Mouse (Mus musculus) adrenal gland, adult 18-20 months (tissue): Measurements from ENCODE around the gene Il1rapl2. TPM values are rescaled to one million over a fixed set of nuclear protein-coding genes. Genes with fewer than 3 reads are reported as not detected.

Source experiments
- DNase-seq, 2 experiments: peaks; one replicate each; pipeline ENCODE4 v3.0.0; 2021 to 2022; ENCODE audit warnings: low spot score in 2 of 2
- long read RNA-seq, 2 experiments: library from polyadenylated mRNA; stranded (forward); transcript quantifications; one replicate each; pipeline ENCODE4 v2.0.0; 2021
- total RNA-seq, 2 experiments: library from RNA; stranded (reverse); gene quantifications; 1 replicate in 1 of 2; 2 replicates in 1 of 2; pipeline ENCODE4 v1.2.3; 2021

Il1rapl2 gene
- total RNA-seq, result 1 to 10 TPM in 1 of 2 experiments, under 1 TPM in 1; 0.42 to 2.4 TPM
- long read RNA-seq, experiment 1, result 0 reads
- long read RNA-seq, experiment 2, partial matches to known transcripts, result 1 of 2 reads
- long read RNA-seq, experiment 2, other reads (novel, unspliced or antisense), result 1 of 2 reads

DNA sequence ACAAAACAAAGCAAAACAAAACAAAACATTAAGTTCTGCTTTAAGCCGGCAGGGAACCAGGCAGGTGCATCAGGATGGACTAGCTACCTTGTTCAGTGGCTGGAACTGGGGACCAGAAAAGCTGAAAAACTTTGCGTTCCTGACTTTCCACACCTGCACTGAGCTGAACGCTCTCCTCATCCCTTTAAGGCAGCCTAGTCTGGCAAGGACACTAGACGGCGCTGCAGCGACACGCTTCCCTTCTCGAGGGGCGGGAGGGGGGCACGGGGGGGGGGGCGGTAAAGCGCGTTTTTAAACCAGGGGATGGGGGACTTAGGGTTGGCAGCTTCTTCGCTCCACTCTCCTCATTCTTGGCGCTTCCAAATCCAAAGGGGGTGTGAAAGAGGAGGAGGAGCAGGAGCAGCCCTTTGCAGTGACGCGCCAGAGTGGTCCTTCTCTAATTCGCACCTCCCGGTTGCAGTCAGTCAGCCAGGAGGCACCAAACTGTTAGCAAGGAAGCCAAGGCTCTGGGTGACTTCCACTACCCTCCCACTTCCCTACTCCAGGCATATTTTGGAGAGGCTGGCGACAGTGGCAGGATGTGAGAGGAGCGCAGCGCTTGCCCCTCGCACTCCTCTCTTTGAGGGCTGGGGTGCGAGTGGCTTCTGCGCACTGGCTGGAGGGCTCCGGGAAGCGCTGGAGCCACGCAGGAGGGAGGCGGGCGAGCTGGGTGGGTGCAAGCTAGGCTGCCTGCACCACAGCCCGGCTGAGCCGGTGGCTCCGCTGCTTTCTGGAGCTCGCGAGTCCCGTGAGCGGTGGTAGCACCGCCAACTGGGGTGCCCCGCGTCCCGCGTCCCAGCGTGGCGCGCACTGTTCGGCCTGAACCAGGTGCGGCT, at the start of gene Il1rapl2:
Gene Il1rapl2 (plus strand): TSS at position 288 of the 875 bp plus-strand sequence.
- no peak for DNase-seq

DNA sequence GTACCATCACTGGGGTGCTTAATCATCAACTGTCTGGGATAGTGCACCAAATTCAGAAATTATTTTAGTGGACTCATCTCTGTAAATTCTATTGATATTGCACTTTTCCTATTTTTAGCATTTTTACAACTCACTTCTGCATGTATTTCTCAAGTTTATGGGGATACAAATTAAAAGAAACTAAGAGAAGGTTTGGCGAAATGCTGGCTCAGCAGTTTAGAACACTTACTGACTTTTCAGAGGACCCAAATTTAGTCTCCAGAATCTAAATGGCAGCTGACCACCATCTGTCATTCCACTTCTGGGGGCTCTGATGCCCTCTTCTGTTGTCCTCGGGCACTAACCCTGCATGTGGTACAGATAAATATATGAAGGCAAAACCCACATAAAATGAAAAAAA, 22.1 kb upstream of the Il1rapl2 start:
- DNase-seq, result no peak

DNA sequence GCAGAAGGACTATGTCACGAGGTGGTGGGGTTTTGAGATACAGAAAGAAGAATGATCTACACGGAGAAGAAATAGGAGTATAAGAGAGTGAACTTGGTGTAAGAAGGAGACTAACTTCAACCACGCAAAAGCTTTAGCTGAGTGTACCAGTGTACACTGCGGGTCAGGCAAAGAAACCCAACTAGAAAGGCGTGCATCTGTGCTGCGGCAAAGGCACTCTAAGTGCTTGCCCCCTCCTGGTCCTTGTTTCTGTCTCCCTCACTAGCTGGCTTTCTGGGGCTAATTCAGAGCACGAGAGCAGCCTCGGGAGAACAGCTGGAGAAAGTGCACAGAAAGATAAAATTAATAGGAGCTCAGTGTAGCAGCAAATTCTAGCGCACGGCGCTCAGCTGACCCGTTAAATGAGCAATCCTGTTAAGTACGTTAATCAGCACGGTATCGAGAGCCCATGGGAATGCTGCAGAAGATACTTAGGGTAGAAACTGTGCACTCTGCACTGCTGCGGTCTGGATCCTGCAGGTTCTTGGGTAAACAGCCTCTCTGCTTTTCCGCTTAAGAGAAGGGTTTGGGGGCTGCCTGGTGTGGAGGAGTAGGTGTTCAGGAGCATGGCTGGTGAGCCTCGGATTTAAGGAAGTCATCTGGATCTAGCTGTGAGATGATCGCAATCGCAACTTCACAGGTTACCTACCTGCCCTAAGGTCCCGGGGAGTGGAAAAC, 778 bp upstream of the Il1rapl2 start:
- DNase-seq, result no peak

DNA sequence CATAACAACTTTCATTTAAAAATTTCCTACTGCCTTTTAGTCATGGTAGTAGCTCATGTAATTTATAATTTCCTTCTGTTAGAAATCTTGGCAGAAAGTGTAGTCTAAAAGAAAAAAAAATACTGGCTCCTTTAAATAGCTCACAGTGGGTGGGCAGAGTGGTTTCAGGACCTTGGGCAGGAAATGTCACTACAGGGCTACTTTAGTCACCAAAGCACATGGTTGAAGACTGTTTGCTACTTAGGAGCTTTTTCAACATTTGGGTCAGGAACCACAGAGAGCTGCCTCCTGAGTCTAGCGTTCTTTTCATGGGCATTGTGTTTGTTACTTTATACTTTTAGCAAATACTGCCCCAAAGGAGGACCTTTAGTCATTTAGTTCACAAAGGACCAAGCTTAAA, 12.2 kb downstream of the Il1rapl2 start:
- no peak for DNase-seq

DNA sequence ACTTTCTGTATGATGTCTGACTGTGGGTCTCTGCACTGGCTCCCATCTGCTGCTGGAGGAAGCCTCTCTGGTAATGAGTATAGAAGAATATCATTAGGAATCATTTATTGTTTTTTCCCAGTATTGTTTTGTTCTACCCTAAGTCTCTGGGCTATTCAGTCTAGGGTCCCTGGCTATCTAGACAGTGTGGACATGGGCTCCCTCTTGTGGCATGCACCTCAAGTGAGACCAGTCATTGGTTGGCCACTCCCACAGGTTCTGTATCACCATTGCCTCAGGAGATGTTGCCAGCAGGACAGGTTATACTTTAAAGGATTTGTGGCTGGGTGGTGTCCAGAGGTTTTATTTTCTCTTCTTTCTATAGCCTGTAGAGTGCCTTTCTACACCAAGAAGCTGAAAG, 50.3 kb downstream of the Il1rapl2 start:
- DNase-seq, result peak in 1 of 2 experiments; percentile 24

DNA sequence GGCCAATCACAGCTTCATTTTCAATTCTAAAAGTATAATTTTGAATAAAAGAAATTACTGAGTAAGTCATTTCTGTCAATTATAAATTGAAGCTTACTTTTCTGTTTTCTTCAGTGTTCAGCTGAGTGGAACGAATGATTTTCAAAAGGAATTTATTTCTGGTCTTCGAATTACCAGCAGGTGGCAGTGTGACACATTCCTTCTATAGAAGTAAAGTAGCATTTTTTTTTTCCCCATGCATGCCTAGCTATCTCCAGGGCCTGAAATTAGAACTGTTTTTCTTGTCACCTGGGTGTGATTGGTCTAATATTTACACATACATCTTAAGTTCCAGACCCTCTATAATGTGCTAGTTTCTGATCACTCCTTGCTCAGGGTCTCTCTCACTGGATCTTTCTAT, 96.6 kb downstream of the Il1rapl2 start:
- DNase-seq, result no peak

DNA sequence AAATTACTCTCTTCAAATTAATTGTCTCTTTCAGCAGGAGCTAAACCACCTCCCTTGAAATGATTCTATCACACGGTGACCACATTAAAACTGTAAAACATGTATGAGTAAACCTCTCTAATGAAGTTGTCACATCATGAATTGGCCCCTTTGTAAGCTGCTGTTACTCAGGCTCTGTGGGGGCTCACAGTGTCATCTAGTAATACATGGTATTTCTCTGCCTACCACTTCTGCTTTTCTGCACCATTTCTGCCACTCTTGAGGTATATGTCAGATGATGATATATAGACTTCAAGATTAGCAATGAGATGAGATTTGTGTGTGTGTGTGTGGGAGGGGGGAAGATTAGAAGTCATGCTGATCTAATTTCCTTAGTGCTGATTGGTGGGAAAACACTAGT, 117.6 kb downstream of the Il1rapl2 start:
- DNase-seq, result no peak

DNA sequence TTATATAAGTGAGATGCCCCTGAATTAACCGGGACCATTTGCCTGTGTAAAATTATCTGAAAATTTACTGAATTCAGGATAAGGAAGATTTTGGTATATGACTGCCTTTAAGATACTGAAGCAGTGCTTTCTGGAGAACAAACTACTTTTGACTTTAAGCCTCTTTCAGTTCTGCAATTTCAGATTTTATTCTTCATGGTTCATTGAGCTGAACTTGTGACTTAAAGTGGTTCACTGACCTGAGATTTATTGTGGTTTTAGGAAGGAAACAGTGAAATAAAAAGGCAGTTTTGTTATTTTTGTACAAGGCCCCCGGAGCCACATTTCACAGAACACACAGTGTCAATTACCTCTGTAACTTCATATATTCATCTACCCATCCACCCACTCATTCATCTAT, 129.6 kb downstream of the Il1rapl2 start:
- no peak for DNase-seq

DNA sequence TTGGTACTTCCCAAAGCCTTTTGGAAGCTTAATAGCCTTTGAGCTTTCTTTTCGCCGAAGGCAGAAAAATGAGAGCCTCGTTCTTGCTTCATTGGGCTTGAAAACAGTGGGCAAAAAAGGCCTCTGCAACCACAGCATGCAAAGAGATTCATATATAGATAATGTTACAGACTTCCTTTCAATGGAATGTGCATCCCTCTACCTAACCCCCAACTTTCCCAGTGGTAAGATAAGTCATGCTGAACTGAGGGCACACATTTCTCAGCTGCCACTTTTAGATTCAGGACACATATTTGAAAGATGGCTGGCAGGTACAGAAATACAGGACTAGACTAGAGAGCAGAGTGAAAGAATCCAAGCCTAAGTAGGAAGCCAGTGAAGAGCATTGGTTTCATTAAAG, 185.1 kb downstream of the Il1rapl2 start:
- no peak for DNase-seq

DNA sequence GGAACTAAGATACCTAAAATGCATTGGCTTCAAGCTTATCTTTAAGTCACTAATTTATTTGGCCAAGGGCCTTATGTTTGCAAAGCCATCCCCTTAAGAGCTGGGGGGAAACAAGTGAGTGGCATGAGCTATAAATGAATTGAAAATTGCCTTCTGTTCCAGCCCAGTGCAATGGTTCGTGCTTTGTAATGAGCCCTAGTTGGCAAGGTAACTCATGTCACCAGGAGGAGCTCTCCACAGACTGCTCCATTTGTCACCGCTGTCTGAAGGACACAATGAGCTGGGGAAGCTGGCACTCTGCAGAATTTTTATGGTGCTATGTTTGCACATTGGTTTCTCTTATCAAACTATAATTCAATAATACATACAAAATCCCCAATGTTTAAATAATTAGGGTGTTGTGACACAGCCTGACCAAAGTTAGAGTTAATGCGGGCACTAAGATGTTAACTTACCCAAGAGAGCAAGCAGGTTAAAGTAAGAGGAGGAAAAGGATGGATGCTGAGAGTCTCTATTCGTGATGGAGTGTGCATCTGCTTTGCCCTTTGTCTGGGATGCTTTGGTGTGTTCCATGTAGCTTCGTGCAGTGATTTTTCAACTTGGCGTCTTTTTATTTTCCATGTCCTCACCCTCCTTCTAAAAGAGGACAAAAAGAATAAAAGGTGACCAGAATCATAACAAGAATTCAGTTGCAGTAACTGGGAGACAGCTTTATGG, 235.2 kb downstream of the Il1rapl2 start:
- DNase-seq, result no peak

DNA sequence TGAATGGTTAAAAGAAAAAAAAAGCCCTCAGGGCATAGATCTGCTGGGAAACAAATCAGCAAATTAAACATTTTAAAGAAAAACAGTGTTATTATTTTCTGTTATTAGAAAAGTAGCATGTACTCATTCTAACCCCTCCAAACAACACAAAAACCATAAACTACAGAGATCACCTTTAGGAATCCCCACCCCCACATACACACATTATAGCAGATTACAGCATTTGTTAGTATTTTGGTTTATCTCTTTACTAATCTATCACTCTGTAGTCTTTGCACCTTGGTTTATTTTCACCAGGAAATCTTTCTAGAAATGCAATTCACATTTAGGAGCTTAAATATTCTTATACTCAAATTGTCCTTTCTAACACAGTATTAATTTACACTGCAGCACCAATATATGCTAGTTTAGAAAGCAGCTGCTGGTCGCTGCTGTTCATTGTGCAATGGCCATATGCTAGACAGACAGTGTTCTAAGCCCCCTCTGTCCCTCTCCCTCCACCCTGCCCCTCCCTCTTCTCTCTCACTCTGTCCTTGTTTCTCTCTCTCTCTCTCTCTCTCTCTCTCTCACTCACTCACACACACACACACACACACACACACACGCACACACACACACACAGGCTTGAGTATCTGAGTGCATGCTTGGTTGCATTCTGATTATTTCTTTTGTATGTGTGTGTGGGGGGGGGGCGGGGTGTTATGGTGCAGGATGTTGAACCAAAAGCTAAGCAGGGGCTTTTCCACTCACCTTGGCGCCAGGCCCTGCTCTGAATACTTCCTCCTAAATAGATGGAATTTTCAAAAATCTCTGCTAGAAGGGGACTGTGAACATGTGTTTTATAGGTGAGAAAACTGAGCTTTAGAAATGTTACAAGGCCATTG, 236.1 kb downstream of the Il1rapl2 start:
- no peak for DNase-seq

DNA sequence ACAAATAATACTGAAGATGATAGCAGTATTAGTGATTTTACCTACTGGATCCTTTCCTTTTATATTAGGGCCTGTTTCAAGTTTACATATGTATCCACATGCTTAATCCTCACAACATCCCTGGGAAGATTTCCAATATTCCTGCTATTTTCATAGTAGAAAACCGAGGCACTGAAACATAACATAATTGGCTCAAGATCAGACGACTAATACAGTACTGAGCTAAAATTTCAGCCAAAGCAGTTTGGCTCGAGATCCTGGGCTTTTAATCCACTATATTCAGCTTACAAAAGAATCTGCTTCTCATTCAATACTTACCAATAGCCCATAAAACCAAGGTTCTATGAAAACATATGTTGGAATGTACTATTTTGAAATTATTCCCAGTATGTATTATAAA, 239.1 kb downstream of the Il1rapl2 start:
- no peak for DNase-seq

DNA sequence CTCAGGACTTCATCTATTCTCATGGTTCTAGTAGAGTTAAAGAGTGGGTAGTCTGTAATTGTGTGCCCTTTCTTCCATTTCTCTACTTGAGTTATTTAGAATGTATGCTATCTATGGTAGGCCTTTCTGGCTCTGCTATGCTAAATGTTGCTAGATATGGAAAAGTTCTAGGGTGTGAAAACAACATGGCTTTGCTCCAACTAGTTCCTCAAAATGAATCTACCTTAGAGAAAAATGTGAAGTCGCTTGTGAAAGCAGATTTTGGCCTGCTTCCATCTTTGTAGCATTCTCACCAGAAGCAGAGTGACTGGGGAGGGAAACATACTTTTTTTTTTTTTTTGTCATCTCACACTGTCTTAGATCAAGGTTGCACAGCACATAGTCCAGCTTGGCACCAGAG, 241.7 kb downstream of the Il1rapl2 start:
- DNase-seq, result no peak

DNA sequence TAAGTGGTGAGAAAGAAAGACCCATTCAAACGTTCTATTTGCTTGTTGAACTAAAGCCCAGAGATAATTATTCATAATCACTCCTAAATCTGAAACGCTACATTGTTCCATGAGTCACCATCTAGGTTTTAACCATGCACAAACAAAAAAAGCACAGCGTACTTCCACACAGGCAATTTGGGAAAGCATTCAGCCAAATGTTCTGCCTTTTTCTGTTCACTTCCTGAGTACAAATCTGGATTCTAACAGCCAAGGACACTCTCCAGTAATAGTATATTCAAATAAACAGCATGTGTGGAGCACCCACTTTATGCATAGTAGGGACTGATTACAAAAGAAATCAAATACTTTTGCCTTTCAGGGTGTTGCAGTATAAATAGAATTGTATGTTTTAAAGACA, 278.5 kb downstream of the Il1rapl2 start:
- DNase-seq, result no peak

DNA sequence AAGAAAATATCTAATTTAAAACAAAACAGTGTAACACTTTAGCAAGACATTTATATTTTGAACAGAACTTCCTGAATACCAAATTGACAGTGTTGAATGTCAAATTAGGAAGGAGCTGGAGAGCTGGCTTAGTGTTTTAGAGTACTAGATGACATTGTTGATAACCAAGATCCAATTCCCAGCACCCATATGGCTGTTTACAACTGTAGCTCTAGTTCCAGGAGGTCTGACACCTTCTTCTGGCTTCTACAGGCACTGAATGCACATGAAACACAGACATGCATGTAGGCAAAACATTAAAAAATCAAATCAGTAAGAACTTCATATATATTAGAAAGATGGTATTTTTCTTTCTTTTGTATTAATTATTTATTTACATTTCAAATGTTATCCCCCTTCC, 353.1 kb downstream of the Il1rapl2 start:
- DNase-seq, result no peak

DNA sequence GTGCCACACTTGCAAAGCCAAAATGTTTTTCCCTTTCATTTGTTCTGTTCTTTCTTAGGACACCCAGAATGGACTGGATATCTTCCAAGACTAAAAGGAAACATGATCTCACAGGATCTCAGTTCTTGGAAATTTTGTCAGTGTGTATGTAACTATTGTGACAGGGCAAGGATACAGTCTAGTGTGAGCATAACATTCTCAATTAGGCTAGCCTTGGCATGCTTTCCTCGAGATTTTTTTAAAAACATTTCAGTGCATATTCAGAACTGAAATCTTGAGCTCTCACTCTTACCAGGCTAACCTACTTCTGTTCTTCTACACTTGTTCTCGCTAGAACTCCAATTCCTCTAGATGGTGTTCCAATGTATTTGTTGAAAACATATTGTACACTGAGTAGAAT, 356.4 kb downstream of the Il1rapl2 start:
- DNase-seq, result no peak

DNA sequence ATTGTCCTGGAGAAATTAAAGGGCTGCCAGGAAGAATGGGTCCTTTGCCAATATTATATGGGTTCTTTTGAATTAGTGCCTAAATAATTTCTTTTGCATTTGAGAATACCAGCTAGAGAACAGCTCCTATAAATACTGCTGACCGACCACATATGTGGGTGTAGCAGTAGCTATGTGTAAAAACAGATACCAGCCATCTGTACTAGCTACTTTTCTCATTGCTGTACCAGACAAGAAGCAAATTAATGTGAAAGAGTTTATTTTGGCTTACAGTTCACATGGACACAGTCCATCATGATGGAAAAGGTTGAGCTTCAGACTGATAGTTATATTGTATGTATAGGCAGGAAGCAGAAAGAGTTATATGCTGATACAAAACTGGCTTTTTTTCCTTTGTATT, 377.3 kb downstream of the Il1rapl2 start:
- no peak for DNase-seq

DNA sequence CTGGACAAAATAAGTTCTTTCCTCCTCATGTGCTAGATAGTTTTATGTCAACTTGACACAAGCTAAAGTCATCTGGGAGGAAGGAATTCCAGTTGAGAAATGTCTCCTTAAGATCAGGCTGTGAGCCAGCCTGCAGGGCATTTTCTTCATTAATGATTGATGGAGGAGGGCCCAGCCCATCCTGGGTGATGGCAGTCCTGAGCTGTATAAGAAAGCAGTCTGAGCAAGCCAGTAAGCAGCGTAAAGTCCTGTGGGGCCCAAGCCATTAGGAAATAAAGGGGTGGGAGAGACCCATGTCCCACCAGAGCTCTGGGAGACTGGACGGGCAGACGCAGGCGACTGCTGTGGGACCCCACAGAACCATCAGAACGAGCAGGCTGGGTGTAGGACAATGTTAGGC, 400.9 kb downstream of the Il1rapl2 start:
- DNase-seq, result no peak

DNA sequence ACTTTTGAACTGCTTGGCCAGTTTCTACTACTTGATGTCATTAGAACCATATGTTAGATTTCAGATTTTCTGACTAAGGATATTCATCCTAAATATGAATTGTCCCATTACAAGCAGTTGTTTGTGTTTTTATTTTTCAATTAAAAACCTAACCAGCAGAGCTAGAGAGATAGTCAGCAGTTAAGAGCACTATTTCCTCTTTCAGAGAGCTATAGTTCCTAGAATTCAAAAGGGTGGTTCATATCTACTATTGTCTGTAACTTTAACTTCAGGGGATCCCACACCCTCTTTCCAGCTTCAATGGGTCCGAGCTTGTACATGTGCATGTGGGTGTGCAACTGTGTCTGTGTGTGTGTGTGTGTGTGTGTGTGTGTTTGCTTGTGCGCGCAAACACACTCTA, 472.7 kb downstream of the Il1rapl2 start:
- no peak for DNase-seq

DNA sequence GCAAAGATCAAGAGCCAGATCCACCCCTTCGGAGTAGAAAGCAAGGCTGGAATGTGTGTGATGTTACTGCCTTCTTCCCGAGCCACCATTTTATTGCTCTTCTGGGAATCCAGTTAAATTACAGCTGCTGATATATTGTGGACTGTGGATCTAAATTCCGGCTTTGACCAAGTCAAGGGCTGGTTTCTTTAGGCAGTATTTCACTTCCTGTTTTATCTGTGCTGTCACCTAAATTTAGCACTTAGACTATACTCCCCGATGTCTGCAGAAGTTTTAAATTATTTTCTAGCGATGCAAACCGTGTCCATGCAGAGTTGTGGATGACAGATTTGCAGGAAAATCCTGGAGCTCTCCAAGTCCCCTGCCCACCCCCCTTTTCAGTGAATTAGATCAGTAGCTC, 533.5 kb downstream of the Il1rapl2 start:
- DNase-seq, result no peak

DNA sequence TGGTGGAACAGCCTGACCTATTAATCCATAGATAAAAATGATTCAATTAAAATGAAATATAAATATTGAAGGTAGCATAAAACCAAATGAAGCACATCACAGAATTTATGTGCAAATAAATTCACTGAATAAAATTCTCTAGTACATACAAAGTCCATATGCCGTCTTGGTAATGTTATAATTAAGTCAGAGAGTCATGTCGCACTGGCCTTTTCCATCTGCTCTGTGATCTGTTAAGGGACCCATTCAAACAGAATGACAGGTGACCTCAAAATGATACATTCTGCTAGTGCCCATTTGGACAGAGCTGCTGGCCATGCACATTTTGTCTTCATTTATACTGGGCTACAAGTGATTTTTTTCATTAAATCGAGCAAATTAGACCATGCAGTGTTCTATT, 534.3 kb downstream of the Il1rapl2 start:
- no peak for DNase-seq
